Mouse (Mus musculus): Measurements from ENCODE around the gene Olfr748. TPM values are rescaled to one million over a fixed set of nuclear protein-coding genes. Genes with fewer than 3 reads are reported as not detected.
"Not testable (repeated sequence)": the region's sequence is repeated elsewhere in the genome, so short reads cannot be mapped to it uniquely, and the experiment has no call there.

Gene Olfr748
- not detected in 2 replicates for polyA plus RNA-seq (2014; fragmentation: Nextera tagmentation; extraction: Ambion mirVana)

- no peak within 1 kb of the TSS for H3K9ac ChIP-seq (replicated peaks; ENCODE audit: low read length)
- ATAC-seq (ENCODE audit: low FRiP score, low TSS enrichment) (no peak), DNase-seq (no peak)
- no peak within 1 kb of the TSS for H3K4me2 ChIP-seq (ENCODE audit: low read length)
- no peaks in the 10 kb centered on the region for H3K4me1 ChIP-seq (ENCODE audit: control insufficient read depth, insufficient read depth, low read length)
- WGBS, result 76% methylated on average over 1 of the region's 1 CpGs
- no peak within 1 kb of the TSS for H3K4me3 ChIP-seq (replicated peaks; ENCODE audit: low read depth, low read length)
- no peaks in the 10 kb centered on the region for H3K27me3 ChIP-seq (ENCODE audit: control insufficient read depth, insufficient read depth, low read length)
- H3K9me3 ChIP-seq (ENCODE audit: control insufficient read depth, low read length), result no peaks in the 10 kb centered on the region
- H3K36me3 ChIP-seq (ENCODE audit: control insufficient read depth, insufficient read depth, low read length), result no peaks in the 10 kb centered on the region
- H3K27ac ChIP-seq (replicated peaks; ENCODE audit: low read depth, low read length), result no peak within 1 kb of the TSS
These were observed at the start of gene Olfr748 for GRCm38 (mm10) chr14:50707073-50707472. Olfr748 (plus strand) TSS chr14:50707373.

GRCm38 (mm10) chr14:50693106-50693505 is 14.1 kb upstream of the Olfr748 start, which contains the start of gene Olfr747:
Olfr747 (minus strand) TSS chr14:50693206.
- ATAC-seq (ENCODE audit: low FRiP score, low TSS enrichment), result no peak
- 92% methylated on average over 3 of the region's 3 CpGs for WGBS
- Histone ChIP-seq H3K36me3 (ENCODE audit: control insufficient read depth, insufficient read depth, low read length) (no peaks in the 10 kb centered on the region), H3K9me3 (ENCODE audit: control insufficient read depth, low read length) (no peaks in the 10 kb centered on the region), H3K4me1 (ENCODE audit: control insufficient read depth, insufficient read depth, low read length) (no peaks in the 10 kb centered on the region), H3K4me3 (replicated peaks; ENCODE audit: low read depth, low read length) (no peak within 1 kb of the TSS), H3K27ac (replicated peaks; ENCODE audit: low read depth, low read length) (no peak within 1 kb of the TSS), H3K9ac (replicated peaks; ENCODE audit: low read length) (no peak within 1 kb of the TSS), H3K4me2 (ENCODE audit: low read length) (no peak within 1 kb of the TSS), H3K27me3 (ENCODE audit: control insufficient read depth, insufficient read depth, low read length) (no peaks in the 10 kb centered on the region)
- no peak for DNase-seq

- not testable (repeated sequence) for H3K27ac ChIP-seq (replicated peaks; ENCODE audit: low read depth, low read length); ATAC-seq (ENCODE audit: low FRiP score, low TSS enrichment); H3K9me3 ChIP-seq (ENCODE audit: control insufficient read depth, low read length); H3K9ac ChIP-seq (replicated peaks; ENCODE audit: low read length); H3K27me3 ChIP-seq (ENCODE audit: control insufficient read depth, insufficient read depth, low read length); DNase-seq; H3K4me2 ChIP-seq (ENCODE audit: low read length); H3K36me3 ChIP-seq (ENCODE audit: control insufficient read depth, insufficient read depth, low read length); H3K4me1 ChIP-seq (ENCODE audit: control insufficient read depth, insufficient read depth, low read length); H3K4me3 ChIP-seq (replicated peaks; ENCODE audit: low read depth, low read length)
- 93% methylated on average over 15 of the region's 15 CpGs for WGBS
These were observed 12.7 kb downstream of the Olfr748 start for GRCm38 (mm10) chr14:50719875-50720274.

GRCm38 (mm10) chr14:50722371-50722770 is 15.2 kb downstream of the Olfr748 start:
- not testable (repeated sequence) for H3K36me3 ChIP-seq (ENCODE audit: control insufficient read depth, insufficient read depth, low read length); H3K27me3 ChIP-seq (ENCODE audit: control insufficient read depth, insufficient read depth, low read length); H3K4me2 ChIP-seq (ENCODE audit: low read length); H3K9me3 ChIP-seq (ENCODE audit: control insufficient read depth, low read length); H3K4me3 ChIP-seq (replicated peaks; ENCODE audit: low read depth, low read length); H3K9ac ChIP-seq (replicated peaks; ENCODE audit: low read length); H3K27ac ChIP-seq (replicated peaks; ENCODE audit: low read depth, low read length); DNase-seq; H3K4me1 ChIP-seq (ENCODE audit: control insufficient read depth, insufficient read depth, low read length); ATAC-seq (ENCODE audit: low FRiP score, low TSS enrichment)
- 86% methylated on average over 3 of the region's 4 CpGs for WGBS

- no peaks in the 10 kb centered on the region for H3K4me1 ChIP-seq (ENCODE audit: control insufficient read depth, insufficient read depth, low read length)
- H3K9ac ChIP-seq (replicated peaks; ENCODE audit: low read length), result no peak overlapping the region
- no peaks in the 10 kb centered on the region for H3K36me3 ChIP-seq (ENCODE audit: control insufficient read depth, insufficient read depth, low read length)
- WGBS, result 79% methylated on average over 2 of the region's 2 CpGs
- DNase-seq (no peak), ATAC-seq (ENCODE audit: low FRiP score, low TSS enrichment) (no peak)
- no peaks in the 10 kb centered on the region for H3K9me3 ChIP-seq (ENCODE audit: control insufficient read depth, low read length)
- H3K27ac ChIP-seq (replicated peaks; ENCODE audit: low read depth, low read length), result no peak overlapping the region
- no peak overlapping the region for H3K4me3 ChIP-seq (replicated peaks; ENCODE audit: low read depth, low read length)
- no peak overlapping the region for H3K4me2 ChIP-seq (ENCODE audit: low read length)
- H3K27me3 ChIP-seq (ENCODE audit: control insufficient read depth, insufficient read depth, low read length), result no peaks in the 10 kb centered on the region
These were observed 33.2 kb downstream of the Olfr748 start for GRCm38 (mm10) chr14:50740334-50740733.

GRCm38 (mm10) chr14:50741584-50741983 is 34.4 kb downstream of the Olfr748 start:
- no peaks in the 10 kb centered on the region for H3K36me3 ChIP-seq (ENCODE audit: control insufficient read depth, insufficient read depth, low read length)
- H3K4me1 ChIP-seq (ENCODE audit: control insufficient read depth, insufficient read depth, low read length), result no peaks in the 10 kb centered on the region
- WGBS, result 72% methylated on average over 2 of the region's 2 CpGs
- no peak for ATAC-seq (ENCODE audit: low FRiP score, low TSS enrichment)
- H3K9ac ChIP-seq (replicated peaks; ENCODE audit: low read length), result no peak overlapping the region
- H3K27ac ChIP-seq (replicated peaks; ENCODE audit: low read depth, low read length), result no peak overlapping the region
- DNase-seq, result no peak
- H3K9me3 ChIP-seq (ENCODE audit: control insufficient read depth, low read length), result no peaks in the 10 kb centered on the region
- no peaks in the 10 kb centered on the region for H3K27me3 ChIP-seq (ENCODE audit: control insufficient read depth, insufficient read depth, low read length)
- H3K4me3 ChIP-seq (replicated peaks; ENCODE audit: low read depth, low read length), result no peak overlapping the region
- no peak overlapping the region for H3K4me2 ChIP-seq (ENCODE audit: low read length)

- H3K4me2 ChIP-seq (ENCODE audit: low read length), result no peak within 1 kb of the TSS
- H3K27me3 ChIP-seq (ENCODE audit: control insufficient read depth, insufficient read depth, low read length), result no peaks in the 10 kb centered on the region
- H3K9me3 ChIP-seq (ENCODE audit: control insufficient read depth, low read length), result no peaks in the 10 kb centered on the region
- H3K4me3 ChIP-seq (replicated peaks; ENCODE audit: low read depth, low read length), result no peak within 1 kb of the TSS
- no peak within 1 kb of the TSS for H3K27ac ChIP-seq (replicated peaks; ENCODE audit: low read depth, low read length)
- no peak for DNase-seq
- no peak within 1 kb of the TSS for H3K9ac ChIP-seq (replicated peaks; ENCODE audit: low read length)
- no peaks in the 10 kb centered on the region for H3K4me1 ChIP-seq (ENCODE audit: control insufficient read depth, insufficient read depth, low read length)
- H3K36me3 ChIP-seq (ENCODE audit: control insufficient read depth, insufficient read depth, low read length), result no peaks in the 10 kb centered on the region
- no peak for ATAC-seq (ENCODE audit: low FRiP score, low TSS enrichment)
These were observed 37.8 kb downstream of the Olfr748 start, which contains the start of gene Olfr749 for GRCm38 (mm10) chr14:50744994-50745393. Olfr749 (minus strand) TSS chr14:50745094.

GRCm38 (mm10) chr14:50758416-50759085 is 51.4 kb downstream of the Olfr748 start:
- Histone ChIP-seq H3K27me3 (ENCODE audit: control insufficient read depth, insufficient read depth, low read length) (no peaks in the 10 kb centered on the region), H3K27ac (replicated peaks; ENCODE audit: low read depth, low read length) (no peak overlapping the region), H3K36me3 (ENCODE audit: control insufficient read depth, insufficient read depth, low read length) (peaks cover 5% of the 10 kb centered on the region; the same call in 1 of the 2 replicates), H3K9ac (replicated peaks; ENCODE audit: low read length) (no peak overlapping the region), H3K4me2 (ENCODE audit: low read length) (no peak overlapping the region), H3K4me3 (replicated peaks; ENCODE audit: low read depth, low read length) (no peak overlapping the region), H3K4me1 (ENCODE audit: control insufficient read depth, insufficient read depth, low read length) (no peaks in the 10 kb centered on the region), H3K9me3 (ENCODE audit: control insufficient read depth, low read length) (no peaks in the 10 kb centered on the region)
- DNase-seq (no peak), ATAC-seq (ENCODE audit: low FRiP score, low TSS enrichment) (no peak)
- WGBS, result 77% methylated on average over 5 of the region's 5 CpGs
